Mouse (Mus musculus) left cerebral cortex, postnatal 10 days (tissue): Measurements from ENCODE around the gene Ehd1. TPM values are rescaled to one million over a fixed set of nuclear protein-coding genes. Genes with fewer than 3 reads are reported as not detected.

Experiments
- DNase-seq, 2 experiments: peaks; one replicate each; pipeline ENCODE4 v3.0.0; 2021 to 2022; ENCODE audit warnings: low spot score in 2 of 2, mixed read lengths in 1 of 2; ENCODE audit errors: extremely low spot score in 1 of 2
- intact Hi-C: fragments of 180-260 bp; cut with DNase I; formaldehyde crosslinking; loops from one replicate; pipeline ENCODE4 v1.15.1; 2025
- total RNA-seq, 2 experiments: library from RNA; stranded (reverse); gene quantifications; 2 replicates each; pipeline ENCODE4 v1.2.3; 2021

The Ehd1 gene
- 10 to 100 TPM; 45.0 to 49.0 TPM for total RNA-seq

- intact Hi-C loops, result no loop called here
- peak; percentile 95 to 98 for DNase-seq
These were observed at the start of gene Ehd1 for GRCm38 (mm10) chr19:6276426-6277421. Gene Ehd1, plus strand, starts transcription at chr19:6276725.

GRCm38 (mm10) chr19:6226763-6227162 is 49.8 kb upstream of the Ehd1 start:
- DNase-seq, result no peak
- intact Hi-C loops, result no loop called here

GRCm38 (mm10) chr19:6227864-6228263 is 48.7 kb upstream of the Ehd1 start:
- DNase-seq, result no peak
- intact Hi-C loops, result no loop called here

GRCm38 (mm10) chr19:6230411-6230810 is 46.1 kb upstream of the Ehd1 start:
- intact Hi-C loops, result no loop called here
- DNase-seq, result no peak

GRCm38 (mm10) chr19:6231036-6231435 is 45.5 kb upstream of the Ehd1 start:
- no peak for DNase-seq
- intact Hi-C loops, result no loop called here

GRCm38 (mm10) chr19:6233647-6234046 is 42.9 kb upstream of the Ehd1 start:
- no peak for DNase-seq
- intact Hi-C loops, result loop anchor here (2.0 kb wide), 1 partner anchor 93 kb away; the partner anchor contains the start of genes Arl2 and Batf2

GRCm38 (mm10) chr19:6234337-6235083 is 42.0 kb upstream of the Ehd1 start:
- no peak for DNase-seq
- intact Hi-C loops, result loop anchor here (2.0 kb wide), 1 partner anchor 94 kb away; the partner anchor contains the start of genes Arl2 and Batf2

- peak; percentile 92 to 96 for DNase-seq
- intact Hi-C loops, result loop anchor here (2.0 kb wide), 1 partner anchor 95 kb away; the partner anchor contains the start of genes Arl2 and Batf2
These were observed 41.2 kb upstream of the Ehd1 start, which contains the start of gene Ppp2r5b for GRCm38 (mm10) chr19:6235084-6236052. Gene Ppp2r5b, minus strand, starts transcription at chr19:6235872.

- DNase-seq, result peak; percentile 94 to 95
- intact Hi-C loops, result no loop called here
These were observed 40.5 kb upstream of the Ehd1 start for GRCm38 (mm10) chr19:6236053-6236441.

GRCm38 (mm10) chr19:6236842-6237241 is 39.7 kb upstream of the Ehd1 start:
- peak in 1 of 2 experiments; percentile 27 for DNase-seq

GRCm38 (mm10) chr19:6238740-6239139 is 37.8 kb upstream of the Ehd1 start:
- no peak for DNase-seq
- intact Hi-C loops, result no loop called here

More at GRCm38 (mm10) chr19:6236842-6237241, 39.7 kb upstream of the Ehd1 start:
- intact Hi-C loops, result no loop called here

- peak in 1 of 2 experiments; percentile 12 for DNase-seq
- intact Hi-C loops, result no loop called here
These were observed 36.4 kb upstream of the Ehd1 start for GRCm38 (mm10) chr19:6240136-6240535.

- no peak for DNase-seq
- intact Hi-C loops, result no loop called here
These were observed 35.8 kb upstream of the Ehd1 start for GRCm38 (mm10) chr19:6240725-6241124.

- intact Hi-C loops, result no loop called here
These were observed 35.0 kb upstream of the Ehd1 start, which contains the start of gene Atg2a for GRCm38 (mm10) chr19:6241274-6242107. Gene Atg2a, plus strand, starts transcription at chr19:6241668.

GRCm38 (mm10) chr19:6242281-6242680 is 34.2 kb upstream of the Ehd1 start:
- intact Hi-C loops, result no loop called here
- DNase-seq, result peak in 1 of 2 experiments; percentile 72

More at GRCm38 (mm10) chr19:6241274-6242107, 35.0 kb upstream of the Ehd1 start, which contains the start of gene Atg2a:
- DNase-seq, result peak; percentile 97 to 100

- intact Hi-C loops, result no loop called here
- DNase-seq, result no peak
These were observed 33.3 kb upstream of the Ehd1 start for GRCm38 (mm10) chr19:6243226-6243625.

- intact Hi-C loops, result no loop called here
- DNase-seq, result no peak
These were observed 30.7 kb upstream of the Ehd1 start for GRCm38 (mm10) chr19:6245806-6246205.
